Mouse (Mus musculus): ENCODE measurements around the gene Nos3. TPM values are rescaled to one million over a fixed set of nuclear protein-coding genes. Genes with fewer than 3 reads are reported as not detected.

The Nos3 gene
- total RNA-seq (2023), result 0.15 TPM

GRCm38 (mm10) chr5:24364508-24364907, at the start of gene Nos3:
Gene Nos3 (plus strand): TSS chr5:24364810.

GRCm38 (mm10) chr5:24351278-24351677, 13.3 kb upstream of the Nos3 start, which contains the start of gene Kcnh2:
Gene Kcnh2 (minus strand): TSS chr5:24351604.

DNA sequence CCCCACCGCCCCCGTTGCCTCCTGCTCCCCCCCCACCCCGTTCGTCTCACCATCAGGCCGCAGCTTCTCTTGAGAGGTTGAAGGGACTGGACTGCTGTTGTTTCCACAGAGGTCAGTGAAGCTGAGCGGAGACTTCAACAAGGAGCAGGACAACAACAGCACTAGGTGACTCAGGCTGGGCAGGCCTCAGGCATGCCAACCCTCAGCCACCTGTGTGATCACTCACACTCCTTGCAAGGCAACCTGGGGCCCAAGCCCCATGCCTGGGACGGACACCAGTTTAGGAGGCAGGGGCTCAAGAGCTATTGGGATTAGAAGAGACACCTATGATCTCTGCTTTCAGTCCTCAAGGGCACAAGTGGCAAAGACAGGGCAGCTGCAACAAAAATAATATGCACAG, 27.3 kb downstream of the Nos3 start, which contains the start of gene Atg9b:
Gene Atg9b (minus strand): TSS at position 280 of the 400 bp plus-strand sequence.

DNA sequence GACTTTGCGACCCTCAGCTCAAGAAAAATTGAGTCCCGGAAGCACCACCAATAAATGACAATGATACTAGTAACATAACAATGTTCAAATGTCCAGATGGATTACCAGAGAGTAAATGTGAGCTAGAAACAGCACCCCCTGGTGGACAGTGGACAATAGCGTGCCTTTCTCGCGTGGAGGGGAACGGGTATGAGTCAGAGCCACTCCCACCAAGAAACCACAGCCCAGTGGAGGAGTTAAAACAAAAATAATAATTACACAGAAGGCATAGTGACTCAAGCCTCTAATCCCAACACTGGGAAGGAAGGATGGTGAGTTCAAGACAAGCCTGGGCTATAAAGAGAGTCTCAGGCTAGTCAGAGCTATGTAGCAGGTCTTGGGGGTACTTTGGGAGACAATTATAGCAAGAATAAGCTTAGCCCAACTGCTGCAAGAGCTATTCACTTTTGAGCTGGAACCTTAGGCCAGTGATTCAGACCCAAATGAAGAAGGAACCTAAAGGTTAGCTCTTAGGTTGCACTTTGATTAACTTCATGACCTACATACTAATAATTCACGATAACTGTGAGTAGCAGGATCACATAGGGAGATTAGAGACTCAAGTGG, 28.9 kb downstream of the Nos3 start, which contains the start of gene Abcb8:
Gene Abcb8 (plus strand): TSS at position 272 of the 606 bp plus-strand sequence.

DNA sequence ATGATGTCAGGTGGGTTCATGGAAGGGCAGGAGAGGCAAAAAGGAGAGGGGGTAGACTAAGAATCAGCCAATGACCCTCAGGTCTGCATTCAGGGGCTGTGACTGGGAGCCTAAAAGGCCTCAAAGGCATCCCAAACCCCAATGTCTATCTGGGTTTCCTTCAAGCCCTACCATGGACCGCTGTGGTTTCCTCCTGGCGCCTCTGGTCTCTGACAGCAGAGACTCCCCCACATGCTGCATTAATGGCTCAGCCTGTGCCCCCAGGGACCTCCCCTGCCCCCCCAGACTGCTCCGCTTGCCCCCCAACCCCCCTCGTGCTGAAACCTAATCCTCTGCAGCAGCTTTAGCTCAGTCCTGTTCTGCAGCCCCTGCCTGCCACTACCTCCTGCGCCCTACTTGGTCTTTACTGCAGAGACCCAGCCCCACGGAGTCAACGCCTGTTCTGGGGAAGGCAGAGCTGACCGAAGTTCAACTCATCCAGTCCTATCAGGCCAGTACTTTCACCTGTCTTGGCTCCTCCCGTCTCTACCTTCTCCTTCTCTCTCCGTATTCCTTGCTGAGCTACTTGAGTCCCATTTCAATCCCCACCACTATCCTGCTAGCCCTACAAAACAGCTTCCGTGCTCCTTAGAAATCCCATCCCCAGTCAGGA, 48.6 kb downstream of the Nos3 start, which contains the start of gene Asic3:
Gene Asic3 (plus strand): TSS at position 351 of the 652 bp plus-strand sequence.

DNA sequence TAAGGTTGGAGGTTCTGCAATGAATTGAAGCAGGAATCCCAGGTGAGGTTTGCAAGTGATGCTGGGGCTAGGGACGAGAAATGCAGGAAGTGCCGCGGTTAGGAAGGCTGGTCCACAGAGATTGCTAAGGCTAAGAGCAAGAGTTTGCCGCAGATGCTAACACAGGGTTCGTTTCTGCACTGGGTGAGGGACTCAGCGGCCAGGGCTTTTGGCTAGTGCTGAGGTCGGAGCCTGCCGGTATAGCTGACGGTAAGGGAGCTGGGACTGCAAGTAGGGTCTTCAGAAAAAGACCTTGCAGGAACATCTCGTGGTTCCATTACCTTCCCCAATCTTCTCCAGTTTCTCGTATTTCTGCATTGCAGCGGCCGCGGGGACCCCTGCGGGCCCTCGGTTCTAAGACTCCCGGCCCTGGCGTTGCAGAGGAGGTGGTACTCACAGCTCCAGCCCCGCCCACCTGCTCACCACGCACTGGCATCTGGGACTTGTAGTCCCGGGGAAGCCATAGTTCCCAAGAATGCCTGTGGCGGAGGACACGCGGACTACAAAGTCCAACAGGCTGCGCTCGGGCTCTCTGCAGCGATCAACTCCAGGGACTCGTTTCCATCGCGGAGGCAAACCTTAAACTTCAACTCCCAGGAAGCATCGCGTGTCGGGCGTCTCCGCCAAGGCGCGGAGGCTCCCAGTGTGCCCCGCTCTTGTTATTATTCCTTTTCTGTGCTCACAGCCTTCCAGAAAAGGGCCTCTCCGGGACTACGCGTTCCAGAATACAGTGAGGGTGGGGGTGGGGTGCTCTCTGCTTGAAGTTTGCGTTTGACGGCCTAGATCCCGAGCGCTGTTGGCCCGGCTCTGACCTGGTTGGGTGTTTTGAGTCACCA, 58.8 kb downstream of the Nos3 start, which contains the start of the genes Cdk5 and Slc4a2:
Gene Cdk5 (minus strand): TSS at position 402 of the 875 bp plus-strand sequence.
Gene Slc4a2 (plus strand): TSS at position 709 of the 875 bp plus-strand sequence.

Other genes starting within 250 kb of the Nos3 start
- 9.0 TPM for gene Nupl2, start 199.8 kb upstream of the Nos3 start, total RNA-seq (2023)
- 6.1 TPM for gene Kcnh2, start 13.2 kb upstream of the Nos3 start, total RNA-seq (2023)
- not detected for gene Atg9b, start 27.3 kb downstream of the Nos3 start, total RNA-seq (2023)
- gene Abcb8, start 28.9 kb downstream of the Nos3 start, total RNA-seq (2023), result 15.5 TPM
- gene Asic3, start 48.6 kb downstream of the Nos3 start, total RNA-seq (2023), result not detected
- gene Cdk5, start 58.7 kb downstream of the Nos3 start, total RNA-seq (2023), result 29.0 TPM
- 62.8 TPM for gene Slc4a2, start 59.0 kb downstream of the Nos3 start, total RNA-seq (2023)
- gene Fastk, start 80.5 kb downstream of the Nos3 start, total RNA-seq (2023), result 109 TPM
- gene Tmub1, start 83.0 kb downstream of the Nos3 start, total RNA-seq (2023), result 32.6 TPM
- gene Agap3, start 87.4 kb downstream of the Nos3 start, total RNA-seq (2023), result 90.2 TPM
- not detected for gene Gbx1, start 162.4 kb downstream of the Nos3 start, total RNA-seq (2023)
- gene Asb10, start 176.2 kb downstream of the Nos3 start, total RNA-seq (2023), result not detected
- not detected for gene 4931409K22Rik, start 192.0 kb downstream of the Nos3 start, total RNA-seq (2023)
- 51.1 TPM for gene Abcf2, start 212.7 kb downstream of the Nos3 start, total RNA-seq (2023)
- 34.1 TPM for gene Chpf2, start 221.9 kb downstream of the Nos3 start, total RNA-seq (2023)

All from CD4-positive naive resting alpha-beta T cell, adult 57 days (primary cell).